ENCODE assay signal across 9 mouse cellular contexts in genomic region chr7:139584221-139585175, GRCm38 (mm10). TPM values are rescaled to one million over a fixed set of nuclear protein-coding genes. Genes with fewer than 3 reads are reported as not detected.
DNase-seq lines count a peak whose midpoint lies in the region; ATAC-seq and TF ChIP-seq lines count a peak whose summit lies in the region.
"Had no signal": no experiment of that assay in that cellular context is flagged by ENCODE, and none has a peak within 500 bp of the region (broad histone marks: within the 10 kb centered on the region; RNA-seq: fewer than 3 reads in every experiment).

No protein-coding gene starts in this region.

- H3K9ac ChIP-seq in heart, adult 2 months (ENCODE audit: low read depth, low read length) = no peak overlapping the region
- H3K9ac ChIP-seq in midbrain, embryonic 11.5 days (ENCODE audit: low read length) = peak overlapping the region; percentile 55; the same call in 1 of the 2 replicates

- H3K36me3 ChIP-seq in heart, adult 2 months (ENCODE audit: control insufficient read depth, insufficient read depth, low read length) = no peaks in the 10 kb centered on the region
- H3K36me3 ChIP-seq in midbrain, embryonic 11.5 days (ENCODE audit: control insufficient read depth, insufficient read depth, low read length) = no peaks in the 10 kb centered on the region

- intact Hi-C loops in heart, adult 2 months (cut with DNase I) = loop anchor here (5.0 kb wide), 1 partner anchor 97 kb away; no protein-coding TSS in a partner anchor
- intact Hi-C loops in heart, postnatal 14 days (cut with DNase I) = loop anchor here (5.0 kb wide), 1 partner anchor 282 kb away; no protein-coding TSS in a partner anchor

- no peaks in the 10 kb centered on the region for H3K79me2 ChIP-seq in heart, adult 2 months (replicated peaks; ENCODE audit: control insufficient read depth, insufficient read depth, low read length)

- ATAC-seq in midbrain, embryonic 11.5 days (ENCODE audit: low FRiP score) = no peak
- no peak for ATAC-seq in megakaryocyte progenitor cell, adult 5-6 weeks (replicated peaks; ENCODE audit: poor library complexity)

- no peaks in the 10 kb centered on the region; the same call in 1 of the 2 replicates for H3K4me1 ChIP-seq in heart, adult 2 months (ENCODE audit: control insufficient read depth, insufficient read depth, low read length)
- 0 out of 2 replicates have a peak, but pooled peaks cover 2% of the 10 kb centered on the region for H3K4me1 ChIP-seq in bone marrow macrophage, adult 2 months (ENCODE audit: control insufficient read depth, insufficient read depth, low read length)
- peaks cover 24% of the 10 kb centered on the region for H3K4me1 ChIP-seq in midbrain, embryonic 11.5 days (ENCODE audit: control insufficient read depth, insufficient read depth, low read length)

- peaks cover 29% of the 10 kb centered on the region for H3K27me3 ChIP-seq in heart, adult 2 months (ENCODE audit: control insufficient read depth, insufficient read depth, low read length)
- peaks cover 94% of the 10 kb centered on the region for H3K27me3 ChIP-seq in midbrain, embryonic 11.5 days (ENCODE audit: control insufficient read depth, insufficient read depth, low read length)

- H3K4me3 ChIP-seq in heart, adult 2 months = peak overlapping the region; percentile 13
- H3K4me3 ChIP-seq in bone marrow macrophage, adult 2 months (ENCODE audit: insufficient read depth, low read length) = peak overlapping the region; percentile 25
- peak overlapping the region; percentile 44 for H3K4me3 ChIP-seq in midbrain, embryonic 11.5 days (ENCODE audit: low read depth, low read length)

- no peak for TF ChIP-seq CTCF in heart, adult 2 months (IDR thresholded peaks at IDR 0.05)
- TF ChIP-seq CTCF in bone marrow macrophage, adult 2 months (IDR thresholded peaks at IDR 0.05; ENCODE audit: low read depth, low read length) = no peak

- TF ChIP-seq EP300 in heart, adult 2 months (IDR thresholded peaks at IDR 0.05; ENCODE audit: insufficient read depth, low read depth, low read length) = no peak

- TF ChIP-seq POLR2A in heart, adult 2 months (IDR thresholded peaks at IDR 0.05; ENCODE audit: insufficient read depth, low read depth, low read length) = no peak
- TF ChIP-seq POLR2A in bone marrow macrophage, adult 2 months (IDR thresholded peaks at IDR 0.05; ENCODE audit: borderline replicate concordance, low read depth, low read length) = no peak

- H3K4me2 ChIP-seq in midbrain, embryonic 11.5 days = peak overlapping the region; percentile 59

- H3K9me3 ChIP-seq in midbrain, embryonic 11.5 days (ENCODE audit: control insufficient read depth, low read length) = no peaks in the 10 kb centered on the region

- 5% methylated on average over 52 of the region's 53 CpGs for WGBS in heart, adult 2 months
- WGBS in midbrain, embryonic 11.5 days = 1% methylated on average over 53 of the region's 53 CpGs

- peak; percentile 17 to 26 for DNase-seq in heart, adult 2 months
- DNase-seq in heart, adult 11 months = no peak
- DNase-seq in heart, postnatal 14 days = peak; percentile 6 to 11
- peak; percentile 97 for DNase-seq in midbrain, embryonic 11.5 days (ENCODE audit: low spot score, missing footprints)
- DNase-seq in thymus, postnatal 14 days = no peak
- DNase-seq in left cerebral cortex, adult 11 months (ENCODE audit: low spot score) = no peak
- DNase-seq: gastrocnemius, postnatal 14 days had no signal

- H3K27ac ChIP-seq in heart, adult 2 months = no peak overlapping the region
- no peak overlapping the region for H3K27ac ChIP-seq in bone marrow macrophage, adult 2 months (ENCODE audit: insufficient read depth, low read depth, low read length)
- no peak overlapping the region for H3K27ac ChIP-seq in midbrain, embryonic 11.5 days (ENCODE audit: low read depth, low read length)

RNA-seq across cellular contexts. Expression of gene Nkx6-2, which starts 1.9 kb away (rescaled TPM):
- under 1 TPM in 1 of 2 experiments, not detected in 1; 0.23 TPM for total RNA-seq in heart, adult 2 months (2021)
- polyA plus RNA-seq in heart, adult 2 months (2012; rRNA removed) = 0.18 TPM in 1 of 2 replicates, not detected in the other
- polyA plus RNA-seq in bone marrow macrophage, adult 2 months (2012; ENCODE audit: insufficient read depth, insufficient read length, missing spikeins) = not detected in 2 replicates
- under 1 TPM; 0.22 to 0.27 TPM for total RNA-seq in heart, postnatal 14 days (2021)
- 48.3 and 54.7 TPM in 2 replicates for polyA plus RNA-seq in midbrain, embryonic 11.5 days (2014; fragmentation: Nextera tagmentation; extraction: Ambion mirVana)
- total RNA-seq in megakaryocyte progenitor cell, adult 5-6 weeks (2015) = not detected in 2 replicates
- total RNA-seq in megakaryocyte progenitor cell, adult 5-6 weeks (2017) = not detected in 2 replicates
- total RNA-seq: gastrocnemius, postnatal 14 days had no signal

Comparison
In these comparisons a context has a peak if more than half of its experiments do, and no peak if none do; other contexts are left out.
1. DNase-seq: peak in heart, adult 2 months (2 of 2), heart, postnatal 14 days (2 of 2) and midbrain, embryonic 11.5 days (single experiment); none in heart, adult 11 months (single experiment), thymus, postnatal 14 days (single experiment) and left cerebral cortex, adult 11 months (single experiment).
2. Peak in every context shown above with its lines, with median percentiles within 50 percentile points of each other: H3K4me3 ChIP-seq.